Mouse (Mus musculus) megakaryocyte progenitor cell, adult 5-6 weeks (primary cell): ENCODE data around the gene Baiap2l1. TPM values are rescaled to one million over a fixed set of nuclear protein-coding genes. Genes with fewer than 3 reads are reported as not detected.

Experiments
- ATAC-seq: replicated peaks from 2 replicates; pipeline ENCODE4 v1.8.0; 2016; ENCODE audit warnings: mild to moderate bottlenecking, moderate TSS enrichment, inconsistent platforms; ENCODE audit not compliant: poor library complexity
- total RNA-seq, 2 experiments: library from RNA; stranded (forward) in 1 of 2; stranded (reverse) in 1 of 2; fragments of 157-497, 149-512 nt in 1 of 2; fragments of 200-1000 nt in 1 of 2; gene quantifications; 2 replicates each; pipeline versions ENCODE4 v1.2.3 to v1.2.4; 2015 to 2017

Gene Baiap2l1
- total RNA-seq, 2 experiments from 2014 or later = not detected

DNA sequence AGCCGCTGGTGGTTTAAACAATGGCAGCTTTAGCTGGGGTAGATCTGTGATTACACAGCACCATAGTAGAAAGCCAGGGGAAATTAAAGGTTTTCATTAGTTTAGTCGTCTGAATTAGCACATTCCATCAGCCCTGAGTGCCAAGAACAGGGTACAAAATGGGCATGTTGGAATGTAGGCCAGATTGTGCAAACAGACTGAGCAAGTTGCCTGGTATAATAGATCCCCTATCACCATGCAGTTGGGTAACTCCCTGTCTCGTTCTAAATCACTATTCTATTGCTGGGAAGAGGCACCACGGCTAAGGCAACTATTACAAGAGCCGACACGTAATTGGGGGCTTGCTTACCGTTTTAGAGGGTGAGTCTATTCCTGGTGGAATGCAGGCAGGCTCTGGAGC, 123.2 kb downstream of the Baiap2l1 start:
- no peak for ATAC-seq

GRCm38 (mm10) chr5:144234222-144234621, 123.7 kb downstream of the Baiap2l1 start:
- 0 out of 2 replicates have a peak, but pooled peaks have one; percentile 40 for ATAC-seq

GRCm38 (mm10) chr5:144232531-144232930, 125.4 kb downstream of the Baiap2l1 start:
- ATAC-seq = no peak

DNA sequence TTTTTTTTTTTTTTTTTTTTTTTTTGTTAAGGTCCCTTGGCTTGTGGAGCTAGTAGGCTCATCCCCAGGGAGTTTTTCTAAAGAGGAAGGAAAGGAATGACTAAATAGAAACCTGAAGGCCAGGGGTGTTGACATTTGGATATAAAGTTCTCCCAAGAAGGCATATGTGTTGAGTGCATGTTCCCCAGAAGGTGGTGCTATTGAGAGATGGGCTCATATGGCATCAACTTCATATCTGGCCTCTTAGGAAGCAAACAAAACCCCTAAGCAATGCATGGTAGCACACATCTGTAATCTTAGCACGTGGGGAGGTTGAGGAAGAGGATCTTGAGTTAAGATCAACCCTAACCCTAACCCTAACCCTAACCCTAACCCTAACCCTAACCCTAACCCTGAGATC, 126.5 kb downstream of the Baiap2l1 start:
- peak; percentile 91 for ATAC-seq

GRCm38 (mm10) chr5:144230216-144230615, 127.7 kb downstream of the Baiap2l1 start:
- no peak for ATAC-seq

- ATAC-seq = no peak
Measured at GRCm38 (mm10) chr5:144226220-144226619, 131.7 kb downstream of the Baiap2l1 start.

- no peak for ATAC-seq
Measured at GRCm38 (mm10) chr5:144223899-144224816, 133.8 kb downstream of the Baiap2l1 start.

GRCm38 (mm10) chr5:144223503-144223862, 134.4 kb downstream of the Baiap2l1 start, which contains the start of gene Tecpr1:
Gene Tecpr1, minus strand, starts transcription at chr5:144223615.
- peak; percentile 90 for ATAC-seq

GRCm38 (mm10) chr5:144222811-144223502, 135.0 kb downstream of the Baiap2l1 start:
- peak; percentile 6 for ATAC-seq

DNA sequence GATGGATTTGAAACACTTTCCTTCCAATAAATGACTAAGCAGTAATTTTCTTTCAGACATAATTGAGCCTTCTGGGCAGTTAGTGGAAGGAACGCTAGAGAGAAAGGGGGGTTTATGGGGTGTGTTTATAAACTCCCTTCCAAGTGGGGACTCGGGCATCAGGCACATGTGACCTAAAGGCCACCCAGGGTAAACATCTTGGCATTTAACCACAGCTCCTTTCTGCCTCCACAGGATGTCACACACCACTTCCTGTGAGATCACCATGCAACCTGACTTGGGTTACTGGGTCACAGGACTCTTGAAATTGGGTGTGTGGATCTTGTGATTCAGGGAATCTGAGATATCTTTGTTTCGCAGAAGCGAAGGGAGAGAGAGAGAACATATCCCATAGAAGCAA, 136.6 kb downstream of the Baiap2l1 start:
- ATAC-seq = peak; percentile 32

- no peak for ATAC-seq
Measured at GRCm38 (mm10) chr5:144219936-144220335, 138.0 kb downstream of the Baiap2l1 start.

- no peak for ATAC-seq
Measured at GRCm38 (mm10) chr5:144219306-144219705, 138.6 kb downstream of the Baiap2l1 start.

DNA sequence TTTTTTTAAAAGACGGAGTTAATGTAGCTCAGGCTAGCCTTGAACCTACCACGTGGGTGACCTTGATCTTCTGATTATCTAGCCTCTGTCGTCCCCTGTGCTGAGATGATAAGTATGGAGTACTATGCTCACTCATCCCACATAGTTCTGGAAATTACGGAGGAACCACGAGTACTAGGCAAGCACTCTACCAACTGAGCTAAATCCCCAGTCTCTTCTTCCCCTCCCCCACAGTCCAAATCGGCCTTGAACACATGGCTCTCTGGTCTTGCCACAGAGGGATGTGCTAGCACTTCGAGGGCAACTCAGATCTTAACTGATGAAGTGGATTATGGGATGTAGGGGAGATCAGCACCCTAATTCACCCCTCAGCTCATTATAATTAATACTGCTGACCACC, 139.9 kb downstream of the Baiap2l1 start:
- ATAC-seq = no peak

DNA sequence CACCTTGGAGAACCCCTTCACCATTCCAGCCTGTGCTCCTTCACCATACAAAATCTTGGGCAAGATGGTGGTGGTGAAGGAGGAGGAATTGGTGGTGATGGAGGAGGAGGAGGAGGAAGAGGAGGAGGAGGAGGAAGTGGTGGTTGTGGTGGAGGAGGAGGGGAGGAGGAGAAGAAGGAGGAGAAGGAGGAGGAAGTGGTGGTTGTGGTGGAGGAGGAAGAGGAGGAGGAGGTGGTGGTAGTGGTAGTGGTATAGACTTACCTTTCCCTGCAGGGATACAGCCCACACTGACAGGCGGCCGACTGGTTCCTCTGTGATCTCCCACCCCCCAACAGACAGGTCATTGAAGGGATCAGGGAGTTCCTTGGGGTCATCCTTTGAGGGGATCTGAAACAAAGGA, 141.9 kb downstream of the Baiap2l1 start:
- ATAC-seq = peak; percentile 35; the same call in 1 of the 2 replicates

Other genes with a start within 250 kb of the Baiap2l1 start
- 1.3 and 2.4 TPM in 2 replicates for gene Bhlha15, start 167.8 kb downstream of the Baiap2l1 start, total RNA-seq (2015)
- gene Bhlha15, start 167.8 kb downstream of the Baiap2l1 start, total RNA-seq (2017) = 1.5 TPM in 2 replicates
- 2.0 and 2.3 TPM in 2 replicates for gene Tecpr1, start 134.5 kb downstream of the Baiap2l1 start, total RNA-seq (2015)
- 2.1 and 2.5 TPM in 2 replicates for gene Tecpr1, start 134.5 kb downstream of the Baiap2l1 start, total RNA-seq (2017)
- gene Bri3, start 113.7 kb downstream of the Baiap2l1 start, total RNA-seq (2015) = 23.8 and 25.6 TPM in 2 replicates
- gene Bri3, start 113.7 kb downstream of the Baiap2l1 start, total RNA-seq (2017) = 7.8 and 15.5 TPM in 2 replicates
- not detected in 2 replicates for gene Nptx2, start 187.8 kb upstream of the Baiap2l1 start, total RNA-seq (2015)
- gene Nptx2, start 187.8 kb upstream of the Baiap2l1 start, total RNA-seq (2017) = not detected in 2 replicates